Mouse (Mus musculus): ENCODE measurements around the gene 6030468B19Rik. TPM values are rescaled to one million over a fixed set of nuclear protein-coding genes. Genes with fewer than 3 reads are reported as not detected.

The 6030468B19Rik gene
- polyA plus RNA-seq (2015; fragmentation: Nextera tagmentation; extraction: Ambion mirVana), result not detected in 2 replicates

DNA sequence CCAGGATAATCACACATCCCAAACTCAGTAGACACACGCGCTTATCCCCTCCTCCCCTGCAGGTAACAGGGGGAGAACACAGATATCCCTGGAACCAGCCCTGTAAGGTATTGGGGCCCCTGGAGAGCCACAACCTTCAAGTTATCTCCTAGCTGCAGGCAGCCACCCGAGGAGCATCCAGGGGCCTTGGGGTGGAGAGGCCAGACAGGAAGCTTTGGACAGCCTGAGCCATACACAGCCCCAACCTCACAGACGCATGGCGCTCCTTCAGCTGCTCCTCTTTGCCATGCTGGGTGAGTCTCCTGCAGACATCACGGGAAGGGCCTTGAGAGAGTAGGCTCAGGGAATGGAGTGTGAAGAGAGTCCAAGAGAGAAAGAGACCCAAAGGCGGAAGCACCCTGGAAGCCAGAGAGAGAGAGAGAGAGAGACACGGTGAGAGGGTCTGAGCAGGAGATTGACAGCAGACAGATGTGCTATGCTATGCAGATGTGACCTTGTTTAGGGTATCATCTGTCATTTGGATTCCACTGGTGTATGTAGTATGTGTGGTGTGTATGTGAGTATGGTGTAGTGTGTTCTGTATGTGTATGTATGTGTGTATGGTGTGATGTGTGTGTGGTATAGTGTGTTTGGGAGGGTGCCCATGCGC is at the start of gene 6030468B19Rik:
6030468B19Rik (plus strand) TSS at position 150 of the 649 bp plus-strand sequence.
- Histone ChIP-seq H3K4me3 (ENCODE audit: low read depth, low read length) (no peak within 1 kb of the TSS), H3K4me2 (ENCODE audit: low read length) (no peak within 1 kb of the TSS), H3K36me3 (ENCODE audit: control insufficient read depth, insufficient read depth, low read length) (no peaks in the 10 kb centered on the region), H3K9ac (ENCODE audit: low read depth, low read length) (no peak within 1 kb of the TSS), H3K27me3 (ENCODE audit: control insufficient read depth, insufficient read depth, low read depth, low read length) (no peaks in the 10 kb centered on the region; the same call in 1 of the 2 replicates), H3K4me1 (ENCODE audit: control insufficient read depth, insufficient read depth, low read length) (no peaks in the 10 kb centered on the region), H3K27ac (ENCODE audit: low read length) (no peak within 1 kb of the TSS), H3K9me3 (replicated peaks; ENCODE audit: control insufficient read depth, low read length, poor library complexity, severe bottlenecking) (no peaks in the 10 kb centered on the region)
- WGBS, result 72% methylated on average over 9 of the region's 9 CpGs
- no peak for ATAC-seq

DNA sequence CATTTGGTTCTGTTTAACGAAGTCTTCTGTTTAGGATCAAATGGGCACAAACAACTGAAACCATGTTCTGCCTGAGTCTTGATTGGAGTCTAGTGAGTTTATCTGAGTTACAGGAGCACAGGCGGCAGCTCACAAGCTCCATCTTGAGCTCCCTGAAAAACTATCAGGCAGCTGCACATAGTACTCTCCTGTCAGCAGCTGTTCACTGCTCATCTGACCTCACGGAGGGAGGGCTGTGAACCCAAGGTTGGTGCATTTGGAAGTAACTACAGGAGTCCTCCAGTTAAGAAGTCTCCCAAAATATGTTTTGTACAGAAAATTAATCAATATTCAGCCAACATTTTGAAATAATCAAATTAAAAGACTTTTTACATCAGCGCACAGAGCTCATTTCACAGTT is 48.8 kb upstream of the 6030468B19Rik start:
- Histone ChIP-seq H3K4me1 (ENCODE audit: control insufficient read depth, insufficient read depth, low read length) (no peaks in the 10 kb centered on the region), H3K27ac (ENCODE audit: low read length) (no peak overlapping the region), H3K4me3 (ENCODE audit: low read depth, low read length) (no peak overlapping the region), H3K9me3 (replicated peaks; ENCODE audit: control insufficient read depth, low read length, poor library complexity, severe bottlenecking) (no peaks in the 10 kb centered on the region), H3K27me3 (ENCODE audit: control insufficient read depth, insufficient read depth, low read depth, low read length) (no peaks in the 10 kb centered on the region), H3K36me3 (ENCODE audit: control insufficient read depth, insufficient read depth, low read length) (peaks cover 48% of the 10 kb centered on the region), H3K9ac (ENCODE audit: low read depth, low read length) (no peak overlapping the region), H3K4me2 (ENCODE audit: low read length) (no peak overlapping the region)
- 92% methylated on average over 4 of the region's 4 CpGs for WGBS
- ATAC-seq, result no peak

DNA sequence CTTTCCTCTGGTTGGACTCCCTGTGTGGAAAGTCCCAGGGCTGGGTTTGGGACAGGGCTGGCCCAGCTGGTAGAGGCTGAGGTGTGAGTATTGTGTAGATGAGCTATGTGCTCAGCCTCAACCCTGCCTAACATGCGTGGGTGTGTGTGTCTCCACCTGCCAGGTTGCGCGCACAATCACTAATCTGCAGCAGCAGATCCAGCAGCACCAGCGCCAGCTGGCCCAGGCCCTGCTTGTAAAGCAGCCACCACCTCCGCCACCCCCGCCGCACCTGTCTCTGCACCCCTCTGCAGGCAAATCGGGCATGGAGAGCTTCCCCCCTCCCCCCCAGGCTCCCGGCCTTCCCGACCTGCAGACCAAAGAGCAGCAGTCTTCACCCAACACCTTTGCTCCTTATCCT is 48.0 kb upstream of the 6030468B19Rik start:
- Histone ChIP-seq H3K4me1 (ENCODE audit: control insufficient read depth, insufficient read depth, low read length) (no peaks in the 10 kb centered on the region), H3K9ac (ENCODE audit: low read depth, low read length) (no peak overlapping the region), H3K27me3 (ENCODE audit: control insufficient read depth, insufficient read depth, low read depth, low read length) (no peaks in the 10 kb centered on the region), H3K4me2 (ENCODE audit: low read length) (no peak overlapping the region), H3K9me3 (replicated peaks; ENCODE audit: control insufficient read depth, low read length, poor library complexity, severe bottlenecking) (no peaks in the 10 kb centered on the region), H3K36me3 (ENCODE audit: control insufficient read depth, insufficient read depth, low read length) (peaks cover 50% of the 10 kb centered on the region), H3K27ac (ENCODE audit: low read length) (no peak overlapping the region), H3K4me3 (ENCODE audit: low read depth, low read length) (no peak overlapping the region)
- WGBS, result 92% methylated on average over 10 of the region's 10 CpGs
- no peak for ATAC-seq

GRCm38 (mm10) chr11:117751544-117751943 is 45.9 kb upstream of the 6030468B19Rik start:
- no peak for ATAC-seq
- H3K27me3 ChIP-seq (ENCODE audit: control insufficient read depth, insufficient read depth, low read depth, low read length), result no peaks in the 10 kb centered on the region
- peaks cover 66% of the 10 kb centered on the region for H3K36me3 ChIP-seq (ENCODE audit: control insufficient read depth, insufficient read depth, low read length)
- no peak overlapping the region for H3K27ac ChIP-seq (ENCODE audit: low read length)
- H3K9me3 ChIP-seq (replicated peaks; ENCODE audit: control insufficient read depth, low read length, poor library complexity, severe bottlenecking), result no peaks in the 10 kb centered on the region
- WGBS, result 93% methylated on average over 6 of the region's 6 CpGs
- H3K4me3 ChIP-seq (ENCODE audit: low read depth, low read length), result no peak overlapping the region
- no peaks in the 10 kb centered on the region for H3K4me1 ChIP-seq (ENCODE audit: control insufficient read depth, insufficient read depth, low read length)
- H3K4me2 ChIP-seq (ENCODE audit: low read length), result no peak overlapping the region
- H3K9ac ChIP-seq (ENCODE audit: low read depth, low read length), result no peak overlapping the region

GRCm38 (mm10) chr11:117755891-117756290 is 41.6 kb upstream of the 6030468B19Rik start:
- H3K27ac ChIP-seq (ENCODE audit: low read length), result no peak overlapping the region
- H3K4me3 ChIP-seq (ENCODE audit: low read depth, low read length), result no peak overlapping the region
- H3K4me1 ChIP-seq (ENCODE audit: control insufficient read depth, insufficient read depth, low read length), result no peaks in the 10 kb centered on the region
- no peak overlapping the region for H3K9ac ChIP-seq (ENCODE audit: low read depth, low read length)
- no peaks in the 10 kb centered on the region for H3K9me3 ChIP-seq (replicated peaks; ENCODE audit: control insufficient read depth, low read length, poor library complexity, severe bottlenecking)
- no peaks in the 10 kb centered on the region for H3K27me3 ChIP-seq (ENCODE audit: control insufficient read depth, insufficient read depth, low read depth, low read length)
- no peak overlapping the region for H3K4me2 ChIP-seq (ENCODE audit: low read length)
- 96% methylated on average over 7 of the region's 7 CpGs for WGBS
- no peak for ATAC-seq
- H3K36me3 ChIP-seq (ENCODE audit: control insufficient read depth, insufficient read depth, low read length), result peaks cover 70% of the 10 kb centered on the region

GRCm38 (mm10) chr11:117759267-117759666 is 38.2 kb upstream of the 6030468B19Rik start:
- Histone ChIP-seq H3K9me3 (replicated peaks; ENCODE audit: control insufficient read depth, low read length, poor library complexity, severe bottlenecking) (no peaks in the 10 kb centered on the region), H3K4me3 (ENCODE audit: low read depth, low read length) (no peak overlapping the region), H3K4me1 (ENCODE audit: control insufficient read depth, insufficient read depth, low read length) (no peaks in the 10 kb centered on the region), H3K27me3 (ENCODE audit: control insufficient read depth, insufficient read depth, low read depth, low read length) (no peaks in the 10 kb centered on the region), H3K4me2 (ENCODE audit: low read length) (no peak overlapping the region), H3K9ac (ENCODE audit: low read depth, low read length) (no peak overlapping the region), H3K27ac (ENCODE audit: low read length) (no peak overlapping the region), H3K36me3 (ENCODE audit: control insufficient read depth, insufficient read depth, low read length) (peaks cover 71% of the 10 kb centered on the region)
- no peak for ATAC-seq
- WGBS, result 95% methylated on average over 10 of the region's 10 CpGs

DNA sequence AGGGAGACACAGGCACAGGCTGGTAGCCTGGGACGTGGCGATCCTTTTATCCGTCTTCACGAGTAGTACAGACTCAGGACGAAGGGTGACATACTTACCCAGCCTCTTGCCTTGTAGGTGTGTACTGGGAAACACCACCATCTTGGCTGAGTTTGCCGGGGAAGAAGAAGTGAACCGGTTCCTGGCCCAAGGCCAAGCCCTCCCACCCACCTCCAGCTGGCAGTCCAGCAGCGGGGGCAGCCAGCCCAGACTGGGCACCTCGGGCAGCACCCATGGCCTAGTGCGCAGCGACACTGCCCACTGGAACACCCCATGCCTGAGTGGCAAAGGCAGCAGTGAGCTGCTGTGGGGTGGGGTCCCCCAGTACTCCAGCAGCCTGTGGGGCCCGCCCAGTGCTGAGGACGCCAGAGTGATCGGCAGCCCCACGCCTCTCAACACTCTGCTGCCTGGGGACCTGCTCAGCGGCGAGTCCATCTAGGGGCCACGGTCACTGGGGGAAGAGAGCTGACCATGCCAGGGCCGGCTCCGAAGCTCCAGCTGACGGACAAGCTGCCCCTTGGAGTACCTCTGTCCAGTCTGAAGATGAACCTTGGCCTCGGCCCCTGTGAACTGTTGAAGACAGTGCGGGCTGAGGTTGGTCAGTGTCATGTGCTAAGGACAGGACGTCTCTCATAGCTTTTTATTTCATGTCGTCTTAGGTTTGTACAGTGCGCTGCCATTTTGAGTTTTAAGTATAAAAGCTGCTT is 36.9 kb upstream of the 6030468B19Rik start:
- WGBS, result 88% methylated on average over 26 of the region's 26 CpGs
- peaks cover 70% of the 10 kb centered on the region for H3K36me3 ChIP-seq (ENCODE audit: control insufficient read depth, insufficient read depth, low read length)
- H3K27me3 ChIP-seq (ENCODE audit: control insufficient read depth, insufficient read depth, low read depth, low read length), result no peaks in the 10 kb centered on the region
- no peaks in the 10 kb centered on the region for H3K9me3 ChIP-seq (replicated peaks; ENCODE audit: control insufficient read depth, low read length, poor library complexity, severe bottlenecking)
- no peak overlapping the region for H3K9ac ChIP-seq (ENCODE audit: low read depth, low read length)
- H3K27ac ChIP-seq (ENCODE audit: low read length), result no peak overlapping the region
- no peak overlapping the region for H3K4me3 ChIP-seq (ENCODE audit: low read depth, low read length)
- no peak overlapping the region for H3K4me2 ChIP-seq (ENCODE audit: low read length)
- no peak for ATAC-seq
- H3K4me1 ChIP-seq (ENCODE audit: control insufficient read depth, insufficient read depth, low read length), result no peaks in the 10 kb centered on the region

GRCm38 (mm10) chr11:117761801-117762200 is 35.7 kb upstream of the 6030468B19Rik start:
- H3K27me3 ChIP-seq (ENCODE audit: control insufficient read depth, insufficient read depth, low read depth, low read length), result no peaks in the 10 kb centered on the region
- no peak overlapping the region for H3K4me2 ChIP-seq (ENCODE audit: low read length)
- H3K4me3 ChIP-seq (ENCODE audit: low read depth, low read length), result no peak overlapping the region
- peaks cover 59% of the 10 kb centered on the region for H3K36me3 ChIP-seq (ENCODE audit: control insufficient read depth, insufficient read depth, low read length)
- ATAC-seq, result no peak
- H3K9ac ChIP-seq (ENCODE audit: low read depth, low read length), result no peak overlapping the region
- H3K9me3 ChIP-seq (replicated peaks; ENCODE audit: control insufficient read depth, low read length, poor library complexity, severe bottlenecking), result no peaks in the 10 kb centered on the region
- 90% methylated on average over 13 of the region's 13 CpGs for WGBS
- H3K4me1 ChIP-seq (ENCODE audit: control insufficient read depth, insufficient read depth, low read length), result no peaks in the 10 kb centered on the region
- H3K27ac ChIP-seq (ENCODE audit: low read length), result no peak overlapping the region

GRCm38 (mm10) chr11:117762246-117762645 is 35.2 kb upstream of the 6030468B19Rik start:
- Histone ChIP-seq H3K4me3 (ENCODE audit: low read depth, low read length) (no peak overlapping the region), H3K36me3 (ENCODE audit: control insufficient read depth, insufficient read depth, low read length) (peaks cover 58% of the 10 kb centered on the region), H3K4me2 (ENCODE audit: low read length) (no peak overlapping the region), H3K9me3 (replicated peaks; ENCODE audit: control insufficient read depth, low read length, poor library complexity, severe bottlenecking) (no peaks in the 10 kb centered on the region), H3K27me3 (ENCODE audit: control insufficient read depth, insufficient read depth, low read depth, low read length) (no peaks in the 10 kb centered on the region), H3K27ac (ENCODE audit: low read length) (no peak overlapping the region), H3K4me1 (ENCODE audit: control insufficient read depth, insufficient read depth, low read length) (no peaks in the 10 kb centered on the region), H3K9ac (ENCODE audit: low read depth, low read length) (no peak overlapping the region)
- WGBS, result 92% methylated on average over 12 of the region's 12 CpGs
- no peak for ATAC-seq
